Mouse (Mus musculus): ENCODE results near the gene Itga4. TPM values are rescaled to one million over a fixed set of nuclear protein-coding genes. Genes with fewer than 3 reads are reported as not detected.
A peak's percentile ranks its signal among the peaks of the same experiment; 100 is the strongest.

Gene Itga4
- polyA plus RNA-seq, 1 experiment from 2014 or later, result 10.2 TPM

DNA sequence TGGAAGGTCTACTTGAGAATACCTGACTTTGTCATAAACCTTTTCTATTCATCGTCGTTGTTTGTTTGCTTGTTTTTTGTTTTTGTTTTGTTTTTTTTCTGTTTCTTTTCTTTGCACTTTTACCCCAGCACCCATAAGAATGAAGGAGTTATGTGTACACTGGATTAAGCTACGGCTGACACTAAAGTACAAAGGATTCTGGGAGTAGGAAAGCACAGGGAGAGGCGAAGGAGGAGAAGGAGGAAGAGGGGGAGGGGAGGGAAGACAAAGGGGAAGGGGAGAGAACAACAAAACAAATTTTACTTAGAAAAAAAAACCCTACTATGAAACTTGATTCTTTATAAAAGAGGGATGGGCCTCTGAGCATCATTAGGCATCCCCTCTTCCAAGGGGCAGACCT, 2.2 kb downstream of the Itga4 start:
- Histone ChIP-seq H3K4me1 (ENCODE audit: insufficient read depth) (peaks cover 18% of the 10 kb centered on the region), H3K27me3 (ENCODE audit: insufficient read depth, low read length) (no peaks in the 10 kb centered on the region; the same call in 1 of the 2 replicates), H3K4me3 (ENCODE audit: low read depth, low read length) (peak overlapping the region; percentile 69), H3K9me3 (ENCODE audit: low read length) (no peaks in the 10 kb centered on the region), H3K4me2 (ENCODE audit: low read depth, low read length) (peak overlapping the region; percentile 76), H3K36me3 (replicated peaks; ENCODE audit: insufficient read depth, low read length) (0 out of 2 replicates have a peak, but pooled peaks cover 2% of the 10 kb centered on the region), H3K9ac (replicated peaks) (peak overlapping the region; percentile 78), H3K27ac (ENCODE audit: low read depth) (peak overlapping the region; percentile 95)
- ATAC-seq (no peak), DNase-seq (no peak)
- TF ChIP-seq EP300 (IDR thresholded peaks at IDR 0.05; ENCODE audit: low read depth) (no peak), CTCF (IDR thresholded peaks at IDR 0.05; ENCODE audit: low read depth) (no peak)
- 46% methylated on average over 4 of the region's 4 CpGs for WGBS (ENCODE audit: insufficient replicate concordance)

GRCm38 (mm10) chr2:79259326-79259725, 4.1 kb downstream of the Itga4 start:
- Histone ChIP-seq H3K36me3 (replicated peaks; ENCODE audit: insufficient read depth, low read length) (peaks cover 2% of the 10 kb centered on the region; the same call in 1 of the 2 replicates), H3K9me3 (ENCODE audit: low read length) (no peaks in the 10 kb centered on the region), H3K9ac (replicated peaks) (peak overlapping the region; percentile 37; the same call in 1 of the 2 replicates), H3K4me3 (ENCODE audit: low read depth, low read length) (peak overlapping the region; percentile 3; the same call in 1 of the 2 replicates), H3K4me1 (ENCODE audit: insufficient read depth) (peaks cover 8% of the 10 kb centered on the region), H3K4me2 (ENCODE audit: low read depth, low read length) (peak overlapping the region; percentile 59), H3K27ac (ENCODE audit: low read depth) (peak overlapping the region; percentile 77), H3K27me3 (ENCODE audit: insufficient read depth, low read length) (no peaks in the 10 kb centered on the region; the same call in 1 of the 2 replicates)
- peak; percentile 78 for ATAC-seq
- TF ChIP-seq EP300 (IDR thresholded peaks at IDR 0.05; ENCODE audit: low read depth), result peak; percentile 99
- no peak for TF ChIP-seq CTCF (IDR thresholded peaks at IDR 0.05; ENCODE audit: low read depth)
- DNase-seq, result peak; percentile 59
- 25% methylated on average over 4 of the region's 4 CpGs for whole genome bisulfite sequencing (ENCODE audit: insufficient replicate concordance)

DNA sequence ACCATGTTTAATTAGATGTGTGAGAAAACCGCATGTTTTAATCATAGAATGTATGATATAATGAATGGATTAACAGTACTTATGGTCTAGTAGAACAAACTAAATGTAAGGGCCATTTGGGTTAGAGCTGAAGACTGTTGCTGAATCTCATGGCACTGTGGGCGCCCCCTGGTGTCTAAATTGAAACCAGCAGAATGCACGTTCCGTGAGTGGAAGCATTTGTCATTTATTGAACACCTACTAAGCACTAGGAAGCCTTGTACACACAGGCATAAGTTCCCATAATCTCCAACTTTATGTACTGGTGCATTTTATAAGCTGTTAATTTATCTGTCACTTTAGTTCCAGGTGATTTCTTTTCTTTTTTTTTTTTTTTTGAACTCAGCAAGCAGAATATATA, 10.4 kb downstream of the Itga4 start:
- Histone ChIP-seq H3K4me1 (ENCODE audit: insufficient read depth) (peaks cover 14% of the 10 kb centered on the region), H3K36me3 (replicated peaks; ENCODE audit: insufficient read depth, low read length) (peaks cover 17% of the 10 kb centered on the region)
- ATAC-seq, result peak; percentile 42; the same call in 1 of the 2 replicates

DNA sequence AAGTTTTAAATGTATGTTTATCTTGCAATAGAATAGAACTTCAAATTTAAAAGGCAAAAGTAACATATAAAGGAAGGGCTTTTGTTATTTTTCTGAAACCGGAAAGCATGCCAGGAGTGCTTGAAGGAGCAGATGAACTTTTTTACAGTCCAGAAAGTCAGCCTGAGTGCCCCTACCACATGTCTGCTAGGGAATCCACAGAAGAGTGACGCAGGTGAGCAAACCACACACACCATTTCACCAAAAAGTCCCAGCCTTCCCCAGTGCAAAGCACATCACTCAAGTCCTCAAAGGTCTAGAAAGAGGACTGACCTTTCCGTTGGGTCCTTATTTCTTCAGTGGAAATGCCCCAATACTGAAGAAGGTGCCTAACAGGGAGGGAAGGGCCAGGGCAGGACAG, 11.3 kb downstream of the Itga4 start:
- TF ChIP-seq CTCF (IDR thresholded peaks at IDR 0.05; ENCODE audit: low read depth) (no peak), EP300 (IDR thresholded peaks at IDR 0.05; ENCODE audit: low read depth) (no peak)
- H3K4me2 ChIP-seq (ENCODE audit: low read depth, low read length), result no peak overlapping the region
- no peak overlapping the region for H3K27ac ChIP-seq (ENCODE audit: low read depth)
- H3K9me3 ChIP-seq (ENCODE audit: low read length), result no peaks in the 10 kb centered on the region
- ATAC-seq, result no peak
- H3K27me3 ChIP-seq (ENCODE audit: insufficient read depth, low read length), result no peaks in the 10 kb centered on the region
- H3K4me1 ChIP-seq (ENCODE audit: insufficient read depth), result peaks cover 17% of the 10 kb centered on the region
- 91% methylated on average over 3 of the region's 3 CpGs for WGBS (ENCODE audit: insufficient replicate concordance)
- no peak overlapping the region for H3K9ac ChIP-seq (replicated peaks)
- no peak overlapping the region for H3K4me3 ChIP-seq (ENCODE audit: low read depth, low read length)
- peaks cover 19% of the 10 kb centered on the region for H3K36me3 ChIP-seq (replicated peaks; ENCODE audit: insufficient read depth, low read length)
- no peak for DNase-seq

More for the DNA sequence above, 10.4 kb downstream of the Itga4 start:
- TF ChIP-seq CTCF (IDR thresholded peaks at IDR 0.05; ENCODE audit: low read depth) (peak; percentile 95), EP300 (IDR thresholded peaks at IDR 0.05; ENCODE audit: low read depth) (no peak)
- Histone ChIP-seq H3K9me3 (ENCODE audit: low read length) (no peaks in the 10 kb centered on the region), H3K27me3 (ENCODE audit: insufficient read depth, low read length) (no peaks in the 10 kb centered on the region), H3K9ac (replicated peaks) (no peak overlapping the region), H3K4me2 (ENCODE audit: low read depth, low read length) (peak overlapping the region; percentile 15; the same call in 1 of the 2 replicates), H3K4me3 (ENCODE audit: low read depth, low read length) (no peak overlapping the region), H3K27ac (ENCODE audit: low read depth) (no peak overlapping the region)
- peak; percentile 84 for DNase-seq
- 22% methylated on average over 4 of the region's 4 CpGs for WGBS (ENCODE audit: insufficient replicate concordance)

- Histone ChIP-seq H3K4me3 (ENCODE audit: low read depth, low read length) (no peak overlapping the region), H3K4me2 (ENCODE audit: low read depth, low read length) (no peak overlapping the region), H3K9me3 (ENCODE audit: low read length) (no peaks in the 10 kb centered on the region), H3K27me3 (ENCODE audit: insufficient read depth, low read length) (no peaks in the 10 kb centered on the region), H3K9ac (replicated peaks) (no peak overlapping the region), H3K36me3 (replicated peaks; ENCODE audit: insufficient read depth, low read length) (peaks cover 24% of the 10 kb centered on the region), H3K27ac (ENCODE audit: low read depth) (no peak overlapping the region), H3K4me1 (ENCODE audit: insufficient read depth) (peaks cover 14% of the 10 kb centered on the region)
- no peak for DNase-seq
- no peak for ATAC-seq
- TF ChIP-seq CTCF (IDR thresholded peaks at IDR 0.05; ENCODE audit: low read depth) (no peak), EP300 (IDR thresholded peaks at IDR 0.05; ENCODE audit: low read depth) (no peak)
- WGBS (ENCODE audit: insufficient replicate concordance), result 72% methylated on average over 3 of the region's 3 CpGs
Observed at GRCm38 (mm10) chr2:79267181-79267580, 12.0 kb downstream of the Itga4 start.

DNA sequence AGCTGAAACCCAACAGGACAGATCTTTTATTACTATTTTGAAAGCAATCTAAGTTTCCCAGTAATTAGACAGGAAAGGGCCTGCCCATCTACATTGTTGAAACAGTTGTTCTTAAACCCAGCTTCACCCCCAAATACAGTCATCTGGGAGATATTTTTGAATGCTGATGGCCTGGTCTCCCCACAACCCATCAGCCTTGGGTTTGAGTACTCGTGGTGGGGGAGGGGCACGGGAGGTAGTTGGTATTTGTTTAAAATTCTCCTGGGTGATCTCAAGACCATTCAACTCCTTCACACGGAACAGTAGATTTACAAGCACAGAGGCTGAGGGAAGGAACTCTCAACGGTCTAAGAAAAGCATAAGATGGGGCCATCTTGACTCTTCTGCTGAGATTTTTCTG, 13.6 kb downstream of the Itga4 start:
- H3K9ac ChIP-seq (replicated peaks), result no peak overlapping the region

More for the DNA sequence above, 13.6 kb downstream of the Itga4 start:
- H3K9me3 ChIP-seq (ENCODE audit: low read length), result no peaks in the 10 kb centered on the region
- WGBS (ENCODE audit: insufficient replicate concordance), result 55% methylated on average over 4 of the region's 4 CpGs
- no peak overlapping the region for H3K4me3 ChIP-seq (ENCODE audit: low read depth, low read length)
- H3K4me2 ChIP-seq (ENCODE audit: low read depth, low read length), result peak overlapping the region; percentile 37
- ATAC-seq, result no peak
- peaks cover 31% of the 10 kb centered on the region for H3K36me3 ChIP-seq (replicated peaks; ENCODE audit: insufficient read depth, low read length)
- H3K27me3 ChIP-seq (ENCODE audit: insufficient read depth, low read length), result no peaks in the 10 kb centered on the region
- peaks cover 14% of the 10 kb centered on the region for H3K4me1 ChIP-seq (ENCODE audit: insufficient read depth)
- no peak for DNase-seq
- TF ChIP-seq EP300 (IDR thresholded peaks at IDR 0.05; ENCODE audit: low read depth) (no peak), CTCF (IDR thresholded peaks at IDR 0.05; ENCODE audit: low read depth) (no peak)
- no peak overlapping the region for H3K27ac ChIP-seq (ENCODE audit: low read depth)

Measured in liver, postnatal 0 days (tissue).